Mouse (Mus musculus): ENCODE measurements around the gene Vwa5a. TPM values are rescaled to one million over a fixed set of nuclear protein-coding genes. Genes with fewer than 3 reads are reported as not detected.

The Vwa5a gene
- 4.1 and 5.2 TPM in 2 replicates for total RNA-seq (2012; rRNA removed)
- polyA plus RNA-seq (2012; ENCODE audit: insufficient read depth in 1 of 2, insufficient read length in 2 of 2, low read depth in 1 of 2, low replicate concordance in 2 of 2, missing spikeins in 1 of 2) = 1 to 10 TPM in 1 of 2 experiments, not detected in 1; 4.6 TPM

DNA sequence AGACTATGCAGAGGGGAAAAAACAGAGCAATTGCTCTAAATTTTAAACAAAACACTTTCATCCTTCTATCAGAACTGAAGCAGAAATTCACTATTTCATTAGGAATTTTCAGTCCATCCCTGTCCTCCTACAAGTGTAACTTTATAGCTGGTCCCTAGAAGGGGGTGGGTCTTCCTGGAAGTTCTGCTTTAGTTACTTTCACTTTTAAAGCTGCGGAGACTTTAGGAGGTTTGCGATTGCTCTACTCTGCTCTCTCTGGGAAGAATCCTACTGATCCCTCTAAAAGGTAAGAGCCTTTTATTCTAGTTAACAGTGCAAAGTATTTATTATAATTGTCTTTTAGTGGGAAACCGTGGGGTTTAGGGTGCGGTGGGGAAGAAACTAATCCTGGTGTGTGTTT, at the start of gene Vwa5a:
Vwa5a (plus strand) TSS at position 167 of the 400 bp plus-strand sequence.
- Histone ChIP-seq H3K4me1 (ENCODE audit: control insufficient read depth in 1 of 2, insufficient read depth in 2 of 2, low read length in 2 of 2) (peaks cover 0 to 7% of the 10 kb centered on the region in 2 experiments; a peak in 2 of 4 replicates), H3K9me3 (replicated peaks; ENCODE audit: insufficient read depth, low read length) (no peaks in the 10 kb centered on the region), H3K27ac (ENCODE audit: control insufficient read depth, low read depth, low read length) (peak within 1 kb of the TSS; percentile 4; the same call in 1 of the 2 replicates), H3K4me3 (ENCODE audit: control insufficient read depth in 1 of 2, insufficient read depth in 1 of 2, low read depth in 2 of 2, low read length in 2 of 2) (peak within 1 kb of the TSS; percentile 68 to 100), H3K27me3 (ENCODE audit: control insufficient read depth in 1 of 2, insufficient read depth in 2 of 2, low read length in 2 of 2) (no peaks in the 10 kb centered on the region), H3K36me3 (ENCODE audit: control insufficient read depth in 1 of 2, insufficient read depth in 2 of 2, low read length in 2 of 2) (peaks cover 0 to 2% of the 10 kb centered on the region in 2 experiments; a peak in 1 of 4 replicates), H3K9ac (ENCODE audit: control insufficient read depth, low read depth, low read length, poor library complexity, severe bottlenecking) (peak within 1 kb of the TSS; percentile 67), H3K79me2 (ENCODE audit: control insufficient read depth, insufficient read depth, low read length, poor library complexity) (no peaks in the 10 kb centered on the region)
- peak; percentile 85 for DNase-seq (ENCODE audit: low read depth, low spot score)
- TF ChIP-seq RCOR1 (IDR thresholded peaks at IDR 0.05; ENCODE audit: low read depth, low read length) (no peak), ELF1 (IDR thresholded peaks at IDR 0.05; ENCODE audit: low read depth, low read length) (peak; percentile 53; the same call in 1 of the 2 replicates), MYC (IDR thresholded peaks at IDR 0.05; ENCODE audit: low read depth, low read length) (no peak), CHD1 (IDR thresholded peaks at IDR 0.05; ENCODE audit: low read depth, low read length) (no peak), MEF2A (IDR thresholded peaks at IDR 0.05; ENCODE audit: extremely low read depth, insufficient replicate concordance, low read depth, low read length, poor library complexity, severe bottlenecking) (no peak), SIN3A (IDR thresholded peaks at IDR 0.05; ENCODE audit: low read length) (peak; percentile 92), ZMIZ1 (IDR thresholded peaks at IDR 0.05; ENCODE audit: low read depth, low read length) (no peak), POLR2AphosphoS2 (IDR thresholded peaks at IDR 0.05; ENCODE audit: low read length) (no peak), JUND (IDR thresholded peaks at IDR 0.05; ENCODE audit: low read depth, low read length) (no peak), HCFC1 (IDR thresholded peaks at IDR 0.05; ENCODE audit: low read depth, low read length) (peak; percentile 77), MXI1 (IDR thresholded peaks at IDR 0.05; ENCODE audit: low read depth, low read length) (0 out of 2 replicates have a peak, but pooled peaks have one; percentile 46), ETS1 (IDR thresholded peaks at IDR 0.05; ENCODE audit: low read depth, low read length) (peak; percentile 63; the same call in 1 of the 2 replicates)

DNA sequence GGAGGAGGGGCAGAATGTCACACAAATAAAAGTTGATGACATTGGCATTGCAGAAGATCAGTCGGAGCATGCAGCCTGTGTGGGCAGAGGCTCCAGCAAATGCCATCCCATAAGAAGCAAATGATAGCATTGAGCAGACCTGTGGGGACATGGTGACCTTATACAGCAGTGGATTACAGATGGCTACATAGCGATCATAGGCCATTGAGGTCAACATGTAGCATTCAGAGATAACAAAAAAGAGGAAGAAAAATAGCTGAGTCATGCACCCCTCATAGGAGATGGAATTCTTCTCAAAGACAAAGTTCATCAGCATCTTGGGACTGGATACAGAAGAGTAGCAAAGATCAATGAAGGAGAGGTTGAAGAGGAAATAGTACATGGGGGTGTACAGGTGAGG, 45.2 kb upstream of the Vwa5a start:
- H3K27me3 ChIP-seq (ENCODE audit: control insufficient read depth in 1 of 2, insufficient read depth in 2 of 2, low read length in 2 of 2) = no peaks in the 10 kb centered on the region
- H3K4me1 ChIP-seq (ENCODE audit: control insufficient read depth in 1 of 2, insufficient read depth in 2 of 2, low read length in 2 of 2) = peaks cover 0 to 7% of the 10 kb centered on the region in 2 experiments; a peak in 2 of 4 replicates
- H3K9me3 ChIP-seq (replicated peaks; ENCODE audit: insufficient read depth, low read length) = no peaks in the 10 kb centered on the region
- H3K4me3 ChIP-seq (ENCODE audit: control insufficient read depth in 1 of 2, insufficient read depth in 1 of 2, low read depth in 2 of 2, low read length in 2 of 2) = no peak overlapping the region
- no peaks in the 10 kb centered on the region for H3K79me2 ChIP-seq (ENCODE audit: control insufficient read depth, insufficient read depth, low read length, poor library complexity)
- peak; percentile 67 for DNase-seq (ENCODE audit: low read depth, low spot score)
- peaks cover 0 to 3% of the 10 kb centered on the region in 2 experiments; a peak in 1 of 4 replicates for H3K36me3 ChIP-seq (ENCODE audit: control insufficient read depth in 1 of 2, insufficient read depth in 2 of 2, low read length in 2 of 2)
- H3K9ac ChIP-seq (ENCODE audit: control insufficient read depth, low read depth, low read length, poor library complexity, severe bottlenecking) = no peak overlapping the region
- TF ChIP-seq RAD21 (IDR thresholded peaks at IDR 0.05; ENCODE audit: low read depth, low read length) = no peak
- TF ChIP-seq GABPA (IDR thresholded peaks at IDR 0.05; ENCODE audit: low read depth, low read length) = peak; percentile 63; the same call in 1 of the 2 replicates
- TF ChIP-seq TCF12 (IDR thresholded peaks at IDR 0.05; ENCODE audit: low read depth, low read length) = 0 out of 2 replicates have a peak, but pooled peaks have one; percentile 31
- no peak for TF ChIP-seq MAZ (IDR thresholded peaks at IDR 0.05; ENCODE audit: low read depth, low read length)
- 0 out of 2 replicates have a peak, but pooled peaks have one; percentile 48 for TF ChIP-seq MAFK (IDR thresholded peaks at IDR 0.05; ENCODE audit: borderline replicate concordance, low read depth, low read length)
- TF ChIP-seq EP300 (IDR thresholded peaks at IDR 0.05; ENCODE audit: low read depth in 1 of 2, low read length in 2 of 2) = peak; percentile 51 to 70
- 0 out of 2 replicates have a peak, but pooled peaks have one; percentile 36 for TF ChIP-seq GATA1 (IDR thresholded peaks at IDR 0.05; ENCODE audit: low read depth, low read length)
- no peak overlapping the region for H3K27ac ChIP-seq (ENCODE audit: control insufficient read depth, low read depth, low read length)

All from MEL (cell line).